Mouse (Mus musculus) bone marrow, adult 2 months (tissue): Measurements from ENCODE around the gene Dnase1. TPM values are rescaled to one million over a fixed set of nuclear protein-coding genes. Genes with fewer than 3 reads are reported as not detected.

Source experiments
- H3K27ac ChIP-seq: fragments of 200-500 bp; 2 replicates; pipeline ENCODE4 v1.5.1; 2012; ENCODE audit warnings: low read depth, mild to moderate bottlenecking, control low read depth, inconsistent platforms, low read length; ENCODE audit not compliant: control insufficient read depth, poor library complexity, insufficient read depth
- H3K4me1 ChIP-seq: fragments of 200-500 bp; 2 replicates; pipeline ENCODE4 v1.6.1; 2011; ENCODE audit warnings: low read length; ENCODE audit not compliant: control insufficient read depth, insufficient read depth
- H3K4me3 ChIP-seq: fragments of 200-500 bp; replicated peaks from 2 replicates; pipeline ENCODE3; 2011; ENCODE audit warnings: mild to moderate bottlenecking, low read depth, low read length, control low read depth; ENCODE audit not compliant: control insufficient read depth
- CTCF ChIP-seq: fragments of 200-500 bp; IDR thresholded peaks from 2 replicates; pipeline ENCODE4 v1.5.1; 2011; ENCODE audit warnings: low read length, control low read depth; ENCODE audit not compliant: control insufficient read depth, insufficient read depth
- POLR2A ChIP-seq: fragments of 200-500 bp; IDR thresholded peaks from 2 replicates; pipeline ENCODE4 v1.6.1; 2011; ENCODE audit warnings: low read depth, mild to moderate bottlenecking, control low read depth, low read length, borderline replicate concordance; ENCODE audit not compliant: control insufficient read depth
- WGBS: fragments of 180-500 bp; shearing (Covaris S2); methylation state at CpG from one replicate; pipeline ENCODE4 v1.1.7; 2018; 5-methylcytosine and 5-hydroxymethylcytosine counted together
- polyA plus RNA-seq: library from polyadenylated mRNA; stranded (reverse); fragments of >200 nt; gene quantifications from 2 replicates; pipeline ENCODE4 v1.2.4, GENCODE M21; 2011; ENCODE audit warnings: low replicate concordance; ENCODE audit not compliant: missing spikeins, insufficient read depth, insufficient read length

Dnase1 gene
- polyA plus RNA-seq, 1 experiment: 1.2 TPM

DNA sequence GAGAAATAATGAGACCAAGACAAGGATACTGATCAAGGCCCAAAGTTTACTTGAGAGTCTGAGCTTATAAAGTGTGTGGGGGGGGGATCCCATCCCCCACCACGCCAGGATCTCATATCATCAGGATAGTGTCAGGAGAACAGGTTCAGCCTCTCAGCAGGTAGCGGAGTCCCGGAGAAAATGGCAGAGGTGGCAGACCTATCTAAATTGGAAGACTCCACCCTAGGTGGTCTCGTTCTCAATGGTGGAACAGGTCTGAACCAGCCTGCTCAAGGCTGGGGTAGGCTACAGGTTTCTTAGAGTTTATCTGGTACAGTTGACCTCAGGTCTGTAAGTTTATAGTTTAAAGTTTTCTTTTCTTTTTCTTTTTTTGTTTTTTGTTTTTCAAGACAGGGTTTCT is 14.0 kb upstream of the Dnase1 start:
- WGBS: 81% methylated on average over 4 of the region's 4 CpGs
- Histone ChIP-seq H3K27ac (no peak overlapping the region), H3K4me1 (no peaks in the 10 kb centered on the region), H3K4me3 (no peak overlapping the region)
- TF ChIP-seq CTCF: no peak
- TF ChIP-seq POLR2A: no peak

DNA sequence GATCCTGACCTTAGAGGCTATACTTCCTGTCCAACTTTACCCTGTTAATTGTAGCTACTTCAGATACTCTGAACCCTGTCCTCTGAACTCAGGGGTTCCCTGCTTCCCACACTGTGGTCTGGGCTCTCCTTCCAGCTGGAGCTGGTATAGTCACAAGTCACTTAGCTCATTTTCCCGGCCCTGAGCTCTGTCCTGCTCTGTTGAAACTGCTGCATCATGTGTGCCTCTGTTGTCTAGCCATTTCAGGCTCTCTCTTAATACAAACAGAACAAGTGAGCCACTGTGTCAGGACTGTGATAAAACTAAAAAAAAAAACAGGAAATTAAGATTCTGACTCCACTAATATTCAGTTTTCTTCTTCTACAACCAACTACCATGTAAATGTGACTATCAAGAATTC is 10.1 kb upstream of the Dnase1 start:
- H3K4me1 ChIP-seq: peaks cover 1% of the 10 kb centered on the region; the same call in 1 of the 2 replicates
- H3K27ac ChIP-seq: no peak overlapping the region
- TF ChIP-seq POLR2A: no peak
- no peak for TF ChIP-seq CTCF
- 50% methylated on average over 1 of the region's 1 CpGs for WGBS
- H3K4me3 ChIP-seq: no peak overlapping the region

DNA sequence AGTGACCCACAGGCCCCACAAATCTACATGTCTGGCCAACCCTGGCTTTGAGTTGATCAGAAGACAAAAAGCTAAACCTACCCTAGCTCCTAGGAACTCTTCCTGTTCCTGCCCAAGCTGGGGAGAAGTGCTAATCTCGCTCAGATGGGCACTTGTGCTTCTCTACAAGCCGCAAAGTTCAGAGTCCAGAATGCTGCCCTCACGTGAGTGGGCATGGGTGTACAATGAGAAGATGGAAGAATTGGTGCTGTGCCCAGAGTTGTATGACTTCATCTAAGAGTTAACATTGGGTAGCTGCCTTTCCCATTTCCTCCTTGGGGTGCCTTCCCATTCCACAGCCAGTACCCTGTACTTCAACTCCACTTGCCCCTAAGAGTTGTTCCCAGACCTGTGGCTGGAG is 9.5 kb upstream of the Dnase1 start:
- Histone ChIP-seq H3K4me1 (peaks cover 1% of the 10 kb centered on the region; the same call in 1 of the 2 replicates), H3K4me3 (no peak overlapping the region), H3K27ac (no peak overlapping the region)
- 74% methylated on average over 3 of the region's 3 CpGs for WGBS
- no peak for TF ChIP-seq POLR2A
- no peak for TF ChIP-seq CTCF

DNA sequence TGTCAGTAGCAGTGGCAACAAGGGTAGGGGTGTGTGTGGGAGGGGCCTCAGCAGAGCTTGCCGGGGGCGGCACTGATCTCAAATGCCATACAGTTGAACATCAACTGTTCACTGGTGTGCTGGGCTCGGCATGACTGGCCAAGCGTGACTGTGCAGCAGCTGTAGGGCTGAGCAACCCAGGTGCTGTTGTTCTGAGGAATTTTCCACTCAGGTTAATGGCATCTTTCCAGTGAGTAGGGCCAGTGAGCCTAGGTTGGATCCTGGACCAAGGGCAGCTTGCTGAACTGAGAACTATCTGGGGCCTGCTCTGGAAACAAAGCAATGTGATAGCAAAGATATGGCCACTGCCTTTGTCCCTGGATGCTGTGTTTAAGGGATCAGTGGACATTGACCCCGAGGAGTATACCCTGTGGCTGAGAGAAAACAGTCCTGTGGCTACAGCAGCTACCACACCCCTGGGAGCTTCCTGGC is 7.3 kb upstream of the Dnase1 start:
- WGBS: 73% methylated on average over 5 of the region's 5 CpGs
- no peak overlapping the region for H3K4me3 ChIP-seq
- TF ChIP-seq CTCF: no peak
- TF ChIP-seq POLR2A: no peak
- H3K4me1 ChIP-seq: peaks cover 1% of the 10 kb centered on the region; the same call in 1 of the 2 replicates
- H3K27ac ChIP-seq: peak overlapping the region; percentile 64

DNA sequence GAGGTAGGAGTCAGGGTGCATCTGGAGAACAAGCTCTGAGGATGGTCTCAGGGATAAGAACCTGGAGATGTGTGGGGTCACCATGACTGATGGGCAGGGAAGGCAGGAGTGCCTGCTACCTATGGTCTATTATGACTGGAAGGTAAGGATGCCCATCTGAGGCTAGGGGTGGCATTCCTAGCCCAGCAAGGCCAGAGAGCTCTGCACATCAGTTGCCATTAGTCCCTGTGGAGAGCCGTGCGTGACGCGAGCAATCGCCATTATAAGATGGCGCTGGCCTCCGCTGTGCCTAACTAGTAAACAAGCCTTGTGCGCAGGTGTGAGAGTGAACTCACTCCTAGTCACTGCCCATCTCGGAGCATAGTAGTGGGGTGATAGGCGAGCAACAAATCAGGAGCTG is 6.2 kb upstream of the Dnase1 start:
- Histone ChIP-seq H3K4me3 (no peak overlapping the region), H3K4me1 (peaks cover 1% of the 10 kb centered on the region; the same call in 1 of the 2 replicates), H3K27ac (no peak overlapping the region)
- 92% methylated on average over 10 of the region's 10 CpGs for WGBS
- TF ChIP-seq CTCF (no peak), POLR2A (no peak)

DNA sequence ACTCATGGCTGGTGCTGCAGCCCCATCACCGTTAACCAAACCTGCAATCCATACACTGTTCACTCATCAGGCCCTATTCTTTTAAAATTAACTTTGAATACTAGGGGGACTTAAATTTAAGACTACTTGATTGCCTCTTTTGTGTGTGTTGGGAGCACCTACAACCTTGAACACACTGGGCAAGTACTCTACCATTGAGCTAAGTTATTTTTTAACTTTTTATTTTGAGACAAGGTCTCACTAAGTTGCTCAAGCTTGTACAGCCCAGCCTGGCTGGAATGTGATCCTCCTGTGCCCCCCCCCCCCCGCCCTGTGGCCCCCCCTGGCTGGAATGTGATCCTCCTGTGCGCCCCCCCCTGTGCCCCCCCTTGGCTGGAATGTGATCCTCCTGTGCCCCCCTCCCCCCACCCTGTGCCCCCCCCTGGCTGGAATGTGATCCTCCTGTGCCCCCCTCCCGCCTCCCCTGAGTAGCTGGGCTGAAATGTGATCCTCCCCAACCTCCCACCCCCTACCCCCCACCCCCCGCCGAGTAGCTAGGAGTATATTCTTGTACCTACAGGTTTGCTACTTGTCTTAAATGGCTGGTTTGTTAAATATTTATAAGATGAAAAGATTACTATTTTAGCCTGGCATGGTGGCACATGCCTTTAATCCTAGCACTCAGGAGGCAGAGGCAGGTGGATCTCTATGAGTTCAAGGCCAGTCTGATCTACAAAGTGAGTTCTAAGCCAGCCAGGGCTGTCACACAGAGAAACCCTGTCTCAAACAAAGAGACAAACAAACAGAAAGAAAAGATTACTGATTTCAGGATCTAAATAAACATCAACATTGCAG is 5.1 kb upstream of the Dnase1 start:
- 77% methylated on average over 6 of the region's 6 CpGs for WGBS
- H3K4me3 ChIP-seq: no peak overlapping the region
- no peak overlapping the region for H3K27ac ChIP-seq
- TF ChIP-seq CTCF (no peak), POLR2A (no peak)
- peaks cover 1% of the 10 kb centered on the region; the same call in 1 of the 2 replicates for H3K4me1 ChIP-seq

DNA sequence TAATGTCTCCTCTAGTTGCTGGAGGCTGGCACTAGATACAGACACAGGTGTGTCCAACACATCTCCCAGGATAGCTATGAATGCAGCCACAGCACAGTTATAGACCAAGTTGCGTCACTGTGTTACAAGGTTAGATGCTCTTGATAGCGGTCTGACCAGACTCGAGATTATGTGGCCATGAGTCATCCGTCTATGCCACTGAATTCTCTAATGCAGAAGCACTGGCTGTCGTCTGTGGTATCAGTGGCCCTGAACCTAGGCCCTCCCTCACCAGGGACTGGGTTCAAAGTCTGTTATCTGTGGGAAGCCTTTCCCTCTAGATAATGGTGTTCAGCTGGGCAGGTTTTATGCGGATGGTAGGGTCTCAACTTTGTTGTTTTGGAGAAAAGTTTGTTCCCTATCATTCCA is 4.4 kb upstream of the Dnase1 start:
- Histone ChIP-seq H3K4me1 (peaks cover 1% of the 10 kb centered on the region; the same call in 1 of the 2 replicates), H3K4me3 (no peak overlapping the region), H3K27ac (no peak overlapping the region)
- 46% methylated on average over 6 of the region's 6 CpGs for WGBS
- TF ChIP-seq CTCF (no peak), POLR2A (no peak)

DNA sequence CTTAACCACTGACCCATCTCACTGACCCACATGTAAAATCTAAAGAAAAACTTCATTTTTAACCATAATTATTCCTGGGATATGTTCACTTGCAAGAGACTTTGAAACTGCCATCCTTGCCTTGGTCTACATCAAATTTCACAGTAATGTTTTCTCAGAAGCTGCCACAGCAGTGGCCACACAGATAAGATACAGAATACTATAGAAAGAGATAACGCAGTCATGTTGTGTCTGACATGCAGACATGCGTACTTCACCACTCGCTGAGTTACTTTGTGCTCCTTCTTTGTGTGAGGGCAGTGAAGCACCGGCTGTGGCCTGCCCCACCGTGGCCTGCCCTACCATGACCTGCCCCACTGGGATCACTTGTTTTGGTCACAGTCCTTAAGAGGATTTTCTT is 2.8 kb upstream of the Dnase1 start:
- Histone ChIP-seq H3K4me3 (no peak overlapping the region), H3K27ac (no peak overlapping the region), H3K4me1 (peaks cover 1% of the 10 kb centered on the region; the same call in 1 of the 2 replicates)
- 63% methylated on average over 5 of the region's 5 CpGs for WGBS
- no peak for TF ChIP-seq POLR2A
- no peak for TF ChIP-seq CTCF
